Mouse (Mus musculus) left cerebral cortex, adult 9 months (tissue): Measurements from ENCODE around the gene Birc6.
"Not testable (repeated sequence)": the region's sequence is repeated elsewhere in the genome, so short reads cannot be mapped to it uniquely, and the experiment has no call there.

Experiments
- DNase-seq, 2 experiments: peaks; one replicate each; pipeline ENCODE4 v3.0.0; 2022; ENCODE audit warnings: low spot score in 2 of 2

Gene Birc6

DNA sequence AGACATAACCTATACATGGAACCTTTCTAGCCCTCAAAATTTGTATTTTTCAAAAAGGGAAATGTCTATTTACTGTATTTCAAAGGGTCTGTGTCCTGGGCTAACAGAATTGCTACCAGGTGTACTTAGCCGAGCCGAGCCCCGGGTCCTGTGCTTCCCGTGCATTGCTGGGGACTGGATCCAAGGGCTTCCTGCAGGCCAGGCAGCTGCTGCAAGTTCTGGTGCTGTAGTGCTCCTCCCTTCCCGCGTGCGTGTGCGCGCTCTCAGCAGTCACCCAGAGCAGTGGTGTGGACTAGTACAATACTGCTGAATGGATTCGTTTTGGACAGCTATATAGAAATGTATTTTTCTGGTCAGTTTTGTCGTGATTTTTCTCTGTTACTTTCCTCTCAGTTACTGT lies 31.8 kb downstream of the Birc6 start:
- no peak for DNase-seq

- DNase-seq, result no peak
Observed at GRCm38 (mm10) chr17:74564151-74564550, 36.1 kb downstream of the Birc6 start.

GRCm38 (mm10) chr17:74569219-74569618 lies 41.1 kb downstream of the Birc6 start:
- DNase-seq, result no peak

DNA sequence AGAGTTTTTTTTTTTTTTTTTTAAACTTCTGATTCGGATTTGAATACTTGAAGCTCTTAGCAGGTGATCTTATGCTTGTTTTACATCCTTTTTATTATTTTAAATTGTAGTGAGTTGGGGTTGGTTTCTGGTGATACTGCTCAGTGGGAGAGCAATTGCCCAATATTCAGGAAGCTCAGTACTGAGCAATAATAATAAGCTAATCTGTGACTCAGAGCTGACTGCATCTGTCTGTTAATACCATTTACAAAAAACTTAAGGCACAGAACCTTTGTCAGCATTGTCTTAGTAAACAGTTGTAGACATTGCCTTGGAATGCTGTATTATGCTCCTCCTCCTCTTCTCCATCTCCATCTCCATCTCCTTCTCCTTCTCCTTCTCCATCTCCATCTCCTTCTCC lies 42.5 kb downstream of the Birc6 start:
- no peak for DNase-seq

- DNase-seq, result no peak
Observed at GRCm38 (mm10) chr17:74577173-74577572, 49.1 kb downstream of the Birc6 start.

- DNase-seq, result no peak
Observed at GRCm38 (mm10) chr17:74579586-74579985, 51.5 kb downstream of the Birc6 start.

GRCm38 (mm10) chr17:74580738-74581137 lies 52.6 kb downstream of the Birc6 start:
- DNase-seq, result no peak

DNA sequence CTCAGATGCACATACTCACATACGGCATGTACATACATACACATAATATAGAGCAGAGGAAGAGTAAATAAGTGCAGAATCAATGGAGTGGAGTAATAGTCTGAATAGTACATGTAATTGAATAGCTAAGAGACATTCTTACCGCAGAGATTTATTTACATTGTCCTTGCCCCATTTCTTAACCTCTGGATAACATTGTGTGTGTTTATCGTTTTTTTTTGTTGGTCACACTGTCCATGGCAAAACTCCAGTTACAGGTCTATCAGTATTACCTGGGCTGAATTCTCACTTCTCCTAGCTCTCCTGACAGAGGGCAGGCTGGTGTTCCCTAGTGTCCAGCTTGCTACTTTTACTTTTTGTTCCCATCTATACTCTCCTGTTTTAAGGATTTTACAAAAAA lies 58.7 kb downstream of the Birc6 start:
- DNase-seq, result no peak

- DNase-seq, result no peak
Observed at GRCm38 (mm10) chr17:74598908-74599307, 70.8 kb downstream of the Birc6 start.

DNA sequence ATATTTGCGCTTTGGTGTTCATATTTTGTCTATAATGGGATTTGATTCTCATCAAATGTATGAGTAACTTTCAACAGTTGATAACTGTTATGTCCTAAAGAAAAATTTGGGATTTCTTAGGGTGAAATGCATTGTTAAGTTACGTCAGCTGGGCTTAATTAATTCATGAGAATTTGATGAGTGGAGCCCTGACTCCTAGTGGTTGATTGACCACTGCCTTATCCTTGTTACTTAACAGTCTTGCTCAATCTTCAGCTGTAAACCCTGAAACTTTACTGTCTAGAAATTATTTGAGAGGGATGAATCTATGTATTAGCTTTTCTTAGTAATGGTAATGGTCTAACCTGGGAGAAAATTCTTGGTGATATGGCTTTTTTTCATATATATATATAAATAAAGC lies 71.3 kb downstream of the Birc6 start:
- DNase-seq, result no peak

DNA sequence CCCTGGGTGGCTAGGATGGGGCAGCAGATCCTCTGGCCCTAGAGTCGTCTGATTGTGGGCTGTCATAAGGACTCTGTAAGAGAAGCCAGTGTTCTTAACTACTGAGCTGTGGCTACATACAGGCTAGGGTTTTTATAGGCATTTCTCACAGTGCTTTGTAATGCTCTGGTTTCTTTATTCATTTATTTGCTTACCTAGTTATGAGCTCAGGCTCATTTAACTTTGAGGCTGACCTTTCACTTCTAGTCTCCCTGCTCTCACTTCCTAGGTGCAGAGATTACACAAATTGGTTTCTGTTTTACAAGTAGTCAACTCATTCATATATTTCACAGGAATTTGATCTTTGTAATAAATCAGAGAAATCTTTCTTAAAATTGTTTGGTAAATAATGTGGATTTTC lies 73.1 kb downstream of the Birc6 start:
- DNase-seq, result no peak

DNA sequence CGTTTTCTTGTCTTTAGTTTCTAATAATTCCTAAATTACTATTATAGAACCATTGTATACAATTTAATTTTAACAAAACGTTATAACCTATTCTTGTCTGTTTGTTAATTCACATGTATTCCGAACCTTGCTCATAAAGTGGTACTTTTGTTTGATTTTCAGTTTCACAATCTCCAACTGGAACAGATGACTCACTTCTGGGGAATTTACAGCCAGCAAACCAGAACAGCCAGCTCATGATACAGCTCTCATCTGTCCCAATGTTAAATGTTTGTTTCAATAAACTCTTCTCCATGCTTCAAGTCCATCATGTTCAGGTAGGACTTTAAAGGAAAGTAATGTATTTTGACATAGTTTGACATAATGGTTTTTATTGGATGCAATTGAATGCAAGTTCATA lies 102.7 kb downstream of the Birc6 start:
- no peak for DNase-seq

- no peak for DNase-seq
Observed at GRCm38 (mm10) chr17:74642445-74642844, 114.3 kb downstream of the Birc6 start.

DNA sequence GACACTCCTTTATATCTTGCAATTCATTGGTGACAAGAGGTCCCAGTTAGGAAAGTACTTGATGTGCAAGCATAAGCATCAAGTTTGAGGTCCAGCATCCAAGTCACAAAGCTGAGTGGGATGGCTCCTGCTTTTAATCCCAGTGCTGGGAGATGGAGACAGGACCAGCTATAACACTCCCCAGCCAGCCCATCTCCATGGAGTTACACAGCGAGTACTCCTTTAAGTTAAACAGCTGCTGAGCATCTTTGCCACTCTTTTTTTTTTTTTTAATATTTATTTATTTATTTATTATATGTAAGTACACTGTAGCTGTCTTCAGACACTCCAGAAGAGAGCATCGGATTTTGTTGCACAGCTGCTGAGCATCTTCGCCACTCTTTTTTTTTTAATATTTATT lies 130.3 kb downstream of the Birc6 start:
- no peak for DNase-seq

DNA sequence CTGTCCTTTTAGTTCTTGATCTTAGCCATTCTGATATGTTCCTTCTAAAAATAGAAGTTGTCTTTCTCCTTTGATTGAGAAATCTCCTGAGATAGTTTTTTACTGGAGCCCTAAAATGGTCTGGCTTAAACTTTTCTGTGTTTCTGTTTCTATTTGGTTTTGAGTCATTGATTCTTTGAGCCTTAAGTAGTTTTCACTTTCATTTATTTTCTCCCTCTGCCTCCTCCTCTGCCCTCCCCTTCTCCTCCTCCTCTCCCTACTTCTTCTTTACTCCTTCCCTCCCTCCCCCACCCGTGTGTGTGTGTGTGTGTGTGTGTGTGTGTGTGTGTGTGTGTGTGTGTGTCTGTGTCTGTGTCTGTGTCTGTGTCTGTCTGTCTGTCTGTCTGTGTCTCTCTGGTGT lies 139.9 kb downstream of the Birc6 start:
- DNase-seq, result no peak

DNA sequence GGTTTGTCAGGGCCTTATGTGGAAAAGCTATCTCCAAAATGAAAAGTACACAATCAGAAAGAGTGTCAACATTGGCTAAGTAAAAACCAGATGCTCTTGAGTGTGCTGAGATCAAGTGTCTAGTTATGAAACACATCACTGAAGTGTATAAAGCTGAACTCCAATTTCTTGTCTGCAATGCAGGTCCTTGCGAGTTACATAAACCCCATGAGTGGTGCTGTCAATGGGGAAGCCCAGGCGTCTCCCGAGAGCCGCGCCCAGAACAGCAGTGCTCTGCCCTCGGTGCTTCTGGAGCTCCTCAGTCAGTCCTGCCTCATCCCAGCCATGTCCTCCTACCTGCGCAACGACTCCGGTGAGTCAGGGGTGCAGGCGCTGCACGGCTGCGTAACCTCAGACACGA lies 141.9 kb downstream of the Birc6 start:
- no peak for DNase-seq

GRCm38 (mm10) chr17:74672446-74672845 lies 144.4 kb downstream of the Birc6 start:
- no peak for DNase-seq

- DNase-seq, result peak in 1 of 2 experiments; percentile 47
Observed at GRCm38 (mm10) chr17:74673251-74673650, 145.2 kb downstream of the Birc6 start.

GRCm38 (mm10) chr17:74678061-74678460 lies 150.0 kb downstream of the Birc6 start:
- DNase-seq, result no peak

GRCm38 (mm10) chr17:74684927-74685326 lies 156.8 kb downstream of the Birc6 start:
- DNase-seq, result no peak

DNA sequence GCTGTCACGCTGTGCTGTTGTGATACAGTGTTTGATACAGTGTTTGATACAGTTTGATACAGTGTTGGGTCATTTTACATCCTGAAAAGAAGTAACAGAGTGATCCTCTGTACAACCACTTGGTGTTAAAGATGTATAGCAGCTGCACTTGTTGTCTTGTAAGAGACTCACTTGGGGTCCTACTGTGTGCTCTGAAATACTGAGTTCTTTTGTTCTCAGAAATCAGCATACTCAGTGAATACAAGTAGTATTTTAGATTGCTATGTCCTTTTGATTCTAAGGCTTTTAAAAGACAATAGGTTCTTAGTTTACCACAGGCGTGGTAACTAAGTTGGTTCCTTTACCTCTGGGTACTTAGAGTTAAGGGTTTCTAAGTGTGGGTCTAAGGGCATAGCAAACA lies 160.5 kb downstream of the Birc6 start:
- DNase-seq, result no peak

GRCm38 (mm10) chr17:74689406-74689805 lies 161.3 kb downstream of the Birc6 start:
- no peak for DNase-seq

DNA sequence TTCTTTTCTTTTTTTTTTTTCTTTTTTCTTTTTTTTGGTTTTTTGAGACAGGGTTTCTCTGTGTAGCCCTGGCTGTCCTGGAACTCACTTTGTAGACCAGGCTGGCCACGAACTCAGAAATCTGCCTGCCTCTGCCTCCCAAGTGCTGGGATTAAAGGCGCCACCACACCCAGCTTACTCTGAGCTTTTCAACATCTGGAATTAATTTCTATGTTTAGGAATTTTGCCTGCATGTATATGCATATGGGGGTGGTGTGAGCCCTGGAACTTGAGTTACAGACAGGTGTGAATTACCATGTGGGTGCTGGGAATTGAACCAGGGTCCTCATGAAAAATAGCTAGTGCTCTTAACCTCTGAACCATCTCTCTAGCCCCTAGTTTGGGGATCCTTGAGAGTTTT lies 173.6 kb downstream of the Birc6 start:
- not testable (repeated sequence) for DNase-seq

DNA sequence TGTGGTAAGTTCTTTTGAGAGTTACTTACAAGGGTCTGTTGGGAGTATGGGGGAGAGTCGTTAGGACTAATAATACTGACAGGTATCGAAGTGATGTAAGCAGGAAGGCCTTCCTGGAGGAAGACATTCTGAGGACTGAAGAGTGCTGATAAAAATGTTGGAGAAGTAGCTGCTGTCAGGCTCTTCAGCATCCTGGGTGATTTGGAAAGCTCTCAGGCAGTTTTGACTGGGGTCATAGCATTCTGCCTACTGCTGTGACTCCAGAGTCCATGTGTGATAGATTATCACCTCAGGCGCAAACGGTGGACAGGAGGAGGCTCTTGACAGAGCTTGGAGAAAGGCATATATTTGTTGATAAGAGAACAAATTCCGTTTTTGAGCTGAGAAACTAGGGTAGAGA lies 177.4 kb downstream of the Birc6 start:
- no peak for DNase-seq

- no peak for DNase-seq
Observed at GRCm38 (mm10) chr17:74706593-74706992, 178.5 kb downstream of the Birc6 start.
